Mouse (Mus musculus): Measurements from ENCODE around the gene Srpk2.

GRCm38 (mm10) chr5:23709661-23710060, 25.2 kb upstream of the Srpk2 start:
- no peak for TF ChIP-seq CTCF (IDR thresholded peaks at IDR 0.05; ENCODE audit: low read depth, low read length)
- TF ChIP-seq POLR2A (IDR thresholded peaks at IDR 0.05; ENCODE audit: borderline replicate concordance, low read depth, low read length): no peak

Measured in bone marrow macrophage, adult 2 months (primary cell).